Mouse (Mus musculus) midbrain, embryonic 14.5 days (tissue): ENCODE results near the gene Mon2. TPM values are rescaled to one million over a fixed set of nuclear protein-coding genes. Genes with fewer than 3 reads are reported as not detected.

ENCODE experiments used
- ATAC-seq: fragments of 200-750 bp; cut with Nextera tagmentation; 2 replicates; pipeline ENCODE4 v1.8.0; 2017; ENCODE audit warnings: moderate number of reproducible peaks, moderate library complexity; ENCODE audit not compliant: low FRiP score, low TSS enrichment
- DNase-seq: peaks from one replicate; pipeline ENCODE4 v3.0.0-alpha.2; 2015
- H3K27ac ChIP-seq: fragments of 300-500 bp; sonication (generic); replicated peaks from 2 replicates; pipeline ENCODE4 v1.5.1; 2014; ENCODE audit warnings: mild to moderate bottlenecking, low read depth, low read length, moderate library complexity
- H3K27me3 ChIP-seq: fragments of 300-500 bp; sonication (generic); 2 replicates; pipeline ENCODE4 v1.6.1; 2014; ENCODE audit warnings: low read length, control low read depth, mixed read lengths; ENCODE audit not compliant: control insufficient read depth, insufficient read depth
- H3K36me3 ChIP-seq: fragments of 300-500 bp; sonication (generic); 2 replicates; pipeline ENCODE4 v1.6.1; 2014; ENCODE audit warnings: low read length, control low read depth; ENCODE audit not compliant: control insufficient read depth, insufficient read depth
- H3K4me1 ChIP-seq: fragments of 300-500 bp; sonication (generic); 2 replicates; pipeline ENCODE4 v1.6.1; 2014; ENCODE audit warnings: mild to moderate bottlenecking, antibody characterized with exemption, low read length, control low read depth; ENCODE audit not compliant: control insufficient read depth, insufficient read depth
- H3K4me2 ChIP-seq: fragments of 300-500 bp; sonication (generic); 2 replicates; pipeline ENCODE4 v1.6.1; 2014; ENCODE audit warnings: mild to moderate bottlenecking, low read length, moderate library complexity
- H3K4me3 ChIP-seq: fragments of 300-500 bp; sonication (generic); replicated peaks from 2 replicates; pipeline ENCODE4 v1.5.1; 2014; ENCODE audit warnings: low read depth, low read length
- H3K9ac ChIP-seq: fragments of 300-500 bp; sonication (generic); replicated peaks from 2 replicates; pipeline ENCODE4 v1.6.1; 2014; ENCODE audit warnings: mild to moderate bottlenecking, low read length, moderate library complexity
- H3K9me3 ChIP-seq: fragments of 300-500 bp; sonication (generic); 2 replicates; pipeline ENCODE4 v1.6.1; 2016; ENCODE audit warnings: low read length, control low read depth, mixed read lengths; ENCODE audit not compliant: control insufficient read depth
- WGBS: fragments of 180-500 bp; shearing (Covaris S2); extraction: QIAGEN DNeasy Blood & Tissue Kit; methylation state at CpG from one replicate; pipeline ENCODE4 v1.1.7; 2014; 5-methylcytosine and 5-hydroxymethylcytosine counted together
- microRNA counts: library from miRNA; unstranded; fragments of <30 nt; microRNA quantifications from one replicate; lab custom pipeline; 2016
- microRNA-seq: library from miRNA; unstranded; fragments of <30 nt; microRNA quantifications from one replicate; pipeline ENCODE4, GENCODE M21; 2016
- polyA plus RNA-seq: library from polyadenylated mRNA; unstranded; fragments of >200 nt; fragmentation: Nextera tagmentation; extraction: Ambion mirVana; gene quantifications from 2 replicates; pipeline ENCODE4 v1.2.1, GENCODE M21; 2014

The Mon2 gene
- polyA plus RNA-seq, 1 experiment from 2014 or later = 39.4 TPM

GRCm38 (mm10) chr10:122958699-122959098 lies 117.6 kb downstream of the Mon2 start:
- Histone ChIP-seq H3K4me3 (no peak overlapping the region), H3K9me3 (no peaks in the 10 kb centered on the region), H3K9ac (no peak overlapping the region), H3K27ac (no peak overlapping the region), H3K4me1 (peaks cover 11% of the 10 kb centered on the region), H3K36me3 (no peaks in the 10 kb centered on the region), H3K27me3 (no peaks in the 10 kb centered on the region), H3K4me2 (no peak overlapping the region)
- no peak for ATAC-seq
- WGBS = 90% methylated on average over 5 of the region's 5 CpGs
- DNase-seq = no peak

GRCm38 (mm10) chr10:122957918-122958317 lies 118.4 kb downstream of the Mon2 start:
- H3K4me2 ChIP-seq = no peak overlapping the region
- no peaks in the 10 kb centered on the region for H3K36me3 ChIP-seq
- no peaks in the 10 kb centered on the region for H3K9me3 ChIP-seq
- peaks cover 5% of the 10 kb centered on the region; the same call in 1 of the 2 replicates for H3K4me1 ChIP-seq
- no peak overlapping the region for H3K4me3 ChIP-seq
- no peak overlapping the region for H3K27ac ChIP-seq
- H3K9ac ChIP-seq = no peak overlapping the region
- WGBS = 87% methylated on average over 2 of the region's 2 CpGs
- DNase-seq (no peak), ATAC-seq (no peak)
- H3K27me3 ChIP-seq = no peaks in the 10 kb centered on the region

DNA sequence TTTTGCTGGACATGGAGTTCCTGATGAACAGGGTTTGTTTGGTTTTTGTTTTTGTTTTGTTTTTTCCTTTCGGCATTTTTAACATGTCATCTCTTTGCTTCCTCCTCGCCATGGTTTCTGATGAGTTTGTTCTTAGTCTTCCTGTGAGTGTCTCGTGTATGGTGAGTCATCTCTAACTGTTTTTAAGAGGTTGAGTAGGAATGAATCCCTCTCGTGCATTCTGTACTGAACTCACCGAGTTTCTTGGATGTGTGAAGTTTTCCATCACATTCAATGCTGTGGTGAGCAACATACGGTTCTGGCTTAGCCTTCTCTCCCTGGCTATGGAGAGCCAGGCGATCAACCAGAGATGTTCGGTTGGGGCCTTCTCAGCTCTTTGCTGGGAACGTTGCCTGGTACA lies 122.7 kb downstream of the Mon2 start:
- Histone ChIP-seq H3K4me2 (no peak overlapping the region), H3K27ac (no peak overlapping the region), H3K9ac (no peak overlapping the region), H3K4me3 (no peak overlapping the region), H3K36me3 (no peaks in the 10 kb centered on the region), H3K4me1 (0 out of 2 replicates have a peak, but pooled peaks cover 2% of the 10 kb centered on the region), H3K27me3 (no peaks in the 10 kb centered on the region), H3K9me3 (no peaks in the 10 kb centered on the region)
- ATAC-seq (no peak), DNase-seq (no peak)
- WGBS = 93% methylated on average over 9 of the region's 9 CpGs

- no peaks in the 10 kb centered on the region for H3K27me3 ChIP-seq
- no peaks in the 10 kb centered on the region for H3K36me3 ChIP-seq
- ATAC-seq (no peak), DNase-seq (no peak)
- no peak overlapping the region for H3K4me2 ChIP-seq
- H3K27ac ChIP-seq = no peak overlapping the region
- 52% methylated on average over 6 of the region's 6 CpGs for WGBS
- no peak overlapping the region for H3K4me3 ChIP-seq
- no peak overlapping the region for H3K9ac ChIP-seq
- H3K9me3 ChIP-seq = no peaks in the 10 kb centered on the region
- 0 out of 2 replicates have a peak, but pooled peaks cover 2% of the 10 kb centered on the region for H3K4me1 ChIP-seq
Observed at GRCm38 (mm10) chr10:122950966-122951365, 125.3 kb downstream of the Mon2 start.

DNA sequence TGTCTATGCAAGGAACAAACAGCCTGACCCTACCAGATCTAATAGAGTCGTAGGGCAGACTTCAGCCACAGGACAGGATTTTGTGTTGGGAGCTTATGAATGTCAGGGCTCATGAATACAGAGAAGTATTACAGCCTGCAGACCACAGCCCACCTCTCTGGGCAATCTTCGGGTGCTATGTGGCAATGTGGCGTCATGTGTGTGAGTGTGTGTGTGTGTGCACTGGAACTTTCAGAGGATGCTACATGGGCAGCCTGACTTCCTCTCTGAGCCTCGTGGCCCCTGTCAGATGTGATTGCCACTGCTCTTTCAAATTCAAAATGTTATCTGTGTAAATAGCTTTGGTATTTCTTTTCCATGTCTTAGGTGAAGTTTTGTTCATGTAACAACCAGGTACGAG lies 131.4 kb downstream of the Mon2 start:
- no peak overlapping the region for H3K9ac ChIP-seq
- H3K27me3 ChIP-seq = no peaks in the 10 kb centered on the region
- DNase-seq = no peak
- H3K9me3 ChIP-seq = no peaks in the 10 kb centered on the region
- no peaks in the 10 kb centered on the region for H3K4me1 ChIP-seq
- H3K27ac ChIP-seq = no peak overlapping the region
- ATAC-seq = no peak
- H3K4me3 ChIP-seq = no peak overlapping the region
- H3K36me3 ChIP-seq = no peaks in the 10 kb centered on the region
- 65% methylated on average over 5 of the region's 5 CpGs for WGBS
- H3K4me2 ChIP-seq = no peak overlapping the region

DNA sequence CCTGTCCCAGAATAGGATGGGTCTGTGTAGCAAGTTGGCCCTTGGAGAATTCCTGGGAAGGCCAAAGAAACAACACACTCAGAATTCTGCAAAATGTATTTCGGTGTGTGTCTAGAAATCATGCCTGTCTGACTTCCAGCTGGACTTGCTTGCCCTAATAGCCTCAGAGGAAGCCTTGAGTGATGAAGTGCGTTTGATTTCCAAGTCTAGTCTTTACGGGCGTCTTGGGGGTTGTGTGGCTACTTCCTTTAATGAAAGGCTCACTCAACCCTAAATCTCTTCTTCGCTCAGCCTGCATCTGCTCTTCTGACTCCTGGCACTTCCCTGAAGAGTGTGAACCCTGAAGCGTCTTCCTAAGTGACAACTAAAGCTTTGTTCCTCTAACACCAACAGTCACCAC lies 132.5 kb downstream of the Mon2 start:
- no peak overlapping the region for H3K4me3 ChIP-seq
- DNase-seq (no peak), ATAC-seq (no peak)
- H3K9ac ChIP-seq = no peak overlapping the region
- no peak overlapping the region for H3K27ac ChIP-seq
- H3K27me3 ChIP-seq = no peaks in the 10 kb centered on the region
- H3K9me3 ChIP-seq = no peaks in the 10 kb centered on the region
- H3K4me2 ChIP-seq = no peak overlapping the region
- 62% methylated on average over 6 of the region's 6 CpGs for WGBS
- no peaks in the 10 kb centered on the region for H3K36me3 ChIP-seq
- no peaks in the 10 kb centered on the region for H3K4me1 ChIP-seq

DNA sequence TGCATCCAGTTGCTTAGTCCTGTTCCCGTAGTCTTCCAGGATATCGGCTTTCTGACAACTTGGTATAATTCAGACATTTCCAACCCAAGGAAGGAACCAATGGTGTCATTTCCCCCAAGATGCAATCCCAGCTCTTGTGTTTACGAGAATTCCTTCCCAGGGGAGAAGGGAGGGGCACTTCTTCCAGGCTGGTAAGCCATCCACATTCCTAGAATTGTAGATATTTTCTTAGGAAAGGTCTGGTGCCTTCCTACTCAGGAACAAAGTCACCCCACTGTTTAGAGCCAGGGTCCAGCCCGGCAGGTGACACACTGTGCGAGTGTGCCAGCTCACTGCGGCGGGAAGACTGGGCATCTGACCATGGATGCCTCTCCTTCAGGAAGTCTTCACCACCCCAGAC lies 133.5 kb downstream of the Mon2 start:
- ATAC-seq = no peak

More for the DNA sequence above, 133.5 kb downstream of the Mon2 start:
- Histone ChIP-seq H3K9ac (no peak overlapping the region), H3K4me3 (no peak overlapping the region), H3K36me3 (no peaks in the 10 kb centered on the region), H3K27me3 (no peaks in the 10 kb centered on the region), H3K4me2 (no peak overlapping the region), H3K9me3 (no peaks in the 10 kb centered on the region), H3K27ac (no peak overlapping the region), H3K4me1 (no peaks in the 10 kb centered on the region)
- DNase-seq = no peak
- WGBS = 85% methylated on average over 7 of the region's 7 CpGs

MicroRNA genes within 50 kb of the gene (microRNA counts, 519-probe panel; counts per million panel counts)
- 7,194 counts per million, percentile 91 among the panel's probes with 10 or more counts for microRNA mmu-let-7i (lab: Ali Mortazavi, UCI)

Small RNA genes within 50 kb of the gene (microRNA-seq; reads per million reads assigned to microRNA genes)
- gene Mirlet7i = 36,194 reads per million, percentile 99 among the genes with 10 or more reads in this experiment

Other genes with a start within 250 kb of the Mon2 start
- gene Usp15, start 120.5 kb upstream of the Mon2 start, polyA plus RNA-seq = 90.9 and 92.3 TPM in 2 replicates
- gene Fam19a2, start 187.5 kb upstream of the Mon2 start, polyA plus RNA-seq = 63.8 and 79.3 TPM in 2 replicates